Mouse (Mus musculus): ENCODE data around the gene Sppl3.

GRCm38 (mm10) chr5:115018270-115018669 is 7.3 kb downstream of the Sppl3 start:
- no peak for TF ChIP-seq CTCF (IDR thresholded peaks at IDR 0.05; ENCODE audit: extremely low read depth, insufficient read depth, insufficient read length, insufficient replicate concordance)
- TF ChIP-seq POLR2A (IDR thresholded peaks at IDR 0.05; ENCODE audit: low read depth, low read length) = no peak
